Mouse (Mus musculus) layer of hippocampus, adult 9-10 months (tissue): Measurements from ENCODE around the gene Gm20538.

Experiments used
- DNase-seq: peaks from one replicate; pipeline ENCODE4 v3.0.0; 2022; ENCODE audit warnings: low spot score

Gm20538 gene

DNA sequence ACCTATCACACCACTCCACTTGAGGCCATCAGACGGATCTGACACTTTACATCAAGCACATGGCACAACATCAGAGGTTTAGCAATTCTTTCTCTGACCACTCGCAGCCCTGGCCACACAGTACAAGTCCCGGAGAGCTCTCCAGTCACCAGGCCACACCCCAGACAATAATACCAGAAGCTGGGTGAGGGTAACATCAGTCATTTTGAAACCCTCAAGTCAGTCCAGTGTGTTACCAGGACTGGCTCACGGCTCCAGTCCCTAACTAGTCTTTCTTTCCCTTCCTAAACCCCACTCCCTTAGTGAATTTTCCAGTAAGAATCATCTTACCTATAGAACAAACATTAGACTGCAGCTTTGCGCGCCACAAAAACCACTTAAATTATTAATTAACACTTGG, 22.6 kb downstream of the Gm20538 start:
- DNase-seq = no peak

DNA sequence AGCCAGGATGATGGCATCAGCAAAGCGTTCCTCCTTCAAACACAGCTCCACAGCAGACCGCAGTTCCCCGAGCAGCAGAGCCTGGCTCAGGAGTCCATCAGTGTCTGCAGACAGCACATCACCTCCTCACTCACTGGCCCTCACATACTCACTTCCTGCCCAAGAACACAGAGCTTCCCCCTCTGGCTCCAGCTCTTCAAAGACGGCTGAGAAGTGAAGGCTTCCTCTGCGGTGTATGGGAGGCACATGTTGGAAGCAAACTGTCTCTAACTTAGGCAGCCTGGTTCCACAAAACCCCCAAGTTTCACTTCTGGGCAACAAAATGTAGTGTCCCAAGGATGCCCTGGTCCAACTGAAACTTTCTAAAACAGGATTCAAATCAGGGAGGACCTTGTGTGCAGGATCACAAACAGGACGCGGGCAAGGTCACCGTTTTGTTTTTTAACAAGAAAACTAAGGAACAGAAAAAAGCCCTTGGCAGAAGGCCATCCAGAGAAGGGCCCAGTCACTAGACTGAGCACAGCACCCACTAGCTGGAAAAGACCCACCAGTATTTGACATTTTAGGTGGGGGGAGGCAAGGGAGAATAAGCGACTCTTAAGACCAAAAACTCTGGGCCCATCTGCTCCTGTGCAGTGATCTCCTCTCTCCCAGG, 27.0 kb downstream of the Gm20538 start:
- DNase-seq = no peak

DNA sequence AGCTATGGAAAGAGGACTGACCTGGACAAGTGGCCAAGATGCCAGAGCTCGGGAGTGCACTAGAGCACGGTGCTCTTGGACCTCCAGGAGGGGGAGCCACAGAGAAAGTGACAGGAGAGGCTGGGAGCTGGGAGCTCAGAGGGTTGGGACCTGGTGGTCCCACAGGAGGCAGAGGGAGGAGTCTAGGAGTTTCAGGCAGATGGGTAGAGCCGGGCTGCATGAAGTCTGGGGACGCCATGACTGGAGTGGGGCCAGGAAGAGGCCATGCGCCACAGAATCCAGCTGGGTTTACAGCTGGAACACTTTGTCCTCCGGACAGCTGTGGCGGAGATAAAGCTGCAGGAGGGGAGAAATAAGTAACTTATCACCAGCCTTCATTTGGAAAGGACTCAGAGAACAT, 33.5 kb downstream of the Gm20538 start:
- DNase-seq = no peak

DNA sequence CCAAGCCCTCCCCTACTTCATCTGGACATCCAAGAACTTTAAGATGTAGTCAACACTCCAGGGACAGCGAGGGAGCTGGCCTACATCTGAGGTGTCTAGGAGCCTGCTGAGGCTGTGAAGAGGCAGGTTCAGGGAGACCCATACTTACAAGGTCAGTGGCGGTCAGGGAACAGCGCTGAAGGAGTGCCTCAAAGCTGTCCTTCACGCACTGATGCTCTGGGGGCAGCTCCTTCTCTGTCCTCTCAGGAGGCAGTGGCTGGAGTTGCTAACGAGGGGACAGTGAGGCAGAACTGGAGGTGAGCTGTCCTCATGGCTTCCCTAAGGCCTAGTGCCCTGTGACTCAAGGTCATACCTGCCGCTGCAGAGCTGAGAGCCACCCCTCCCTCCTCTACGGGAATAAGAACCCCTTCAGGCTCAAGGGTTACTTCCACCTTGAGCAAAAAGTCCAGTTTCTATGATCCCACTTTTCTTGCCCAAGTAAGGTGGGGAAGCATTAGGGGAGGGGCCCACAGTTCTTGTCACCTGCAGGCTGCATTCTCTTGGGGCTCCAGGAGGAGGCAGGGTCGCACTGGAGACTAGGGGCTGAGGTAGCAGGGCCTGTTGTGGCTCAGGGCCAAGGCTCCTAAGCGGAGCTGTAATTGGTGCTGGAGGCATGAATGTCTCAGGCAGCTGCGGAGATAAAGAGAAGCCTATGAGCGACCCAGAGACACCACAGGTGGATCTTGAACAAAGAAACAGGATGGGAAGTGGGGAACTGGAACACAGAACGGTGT, 34.4 kb downstream of the Gm20538 start:
- no peak for DNase-seq

DNA sequence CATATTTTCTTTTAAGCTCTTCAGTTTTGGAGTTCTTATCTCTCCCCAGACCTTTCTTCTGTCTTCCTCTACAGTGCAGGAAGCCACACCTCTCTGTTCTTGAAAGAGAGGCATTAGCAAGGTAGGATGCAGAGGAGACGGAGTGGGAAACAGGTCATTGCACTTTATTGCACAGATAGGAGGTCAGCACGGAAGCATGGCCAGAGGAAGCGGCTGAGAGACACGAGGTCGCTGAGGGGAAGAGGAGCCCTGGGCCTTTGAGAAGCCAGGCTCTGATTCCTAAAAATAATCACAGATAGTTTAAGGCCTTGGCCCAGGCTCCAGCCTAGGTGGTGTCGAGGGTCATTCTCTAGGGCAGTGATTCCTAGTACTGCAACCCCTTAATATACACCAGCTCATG, 36.9 kb downstream of the Gm20538 start:
- DNase-seq = no peak

DNA sequence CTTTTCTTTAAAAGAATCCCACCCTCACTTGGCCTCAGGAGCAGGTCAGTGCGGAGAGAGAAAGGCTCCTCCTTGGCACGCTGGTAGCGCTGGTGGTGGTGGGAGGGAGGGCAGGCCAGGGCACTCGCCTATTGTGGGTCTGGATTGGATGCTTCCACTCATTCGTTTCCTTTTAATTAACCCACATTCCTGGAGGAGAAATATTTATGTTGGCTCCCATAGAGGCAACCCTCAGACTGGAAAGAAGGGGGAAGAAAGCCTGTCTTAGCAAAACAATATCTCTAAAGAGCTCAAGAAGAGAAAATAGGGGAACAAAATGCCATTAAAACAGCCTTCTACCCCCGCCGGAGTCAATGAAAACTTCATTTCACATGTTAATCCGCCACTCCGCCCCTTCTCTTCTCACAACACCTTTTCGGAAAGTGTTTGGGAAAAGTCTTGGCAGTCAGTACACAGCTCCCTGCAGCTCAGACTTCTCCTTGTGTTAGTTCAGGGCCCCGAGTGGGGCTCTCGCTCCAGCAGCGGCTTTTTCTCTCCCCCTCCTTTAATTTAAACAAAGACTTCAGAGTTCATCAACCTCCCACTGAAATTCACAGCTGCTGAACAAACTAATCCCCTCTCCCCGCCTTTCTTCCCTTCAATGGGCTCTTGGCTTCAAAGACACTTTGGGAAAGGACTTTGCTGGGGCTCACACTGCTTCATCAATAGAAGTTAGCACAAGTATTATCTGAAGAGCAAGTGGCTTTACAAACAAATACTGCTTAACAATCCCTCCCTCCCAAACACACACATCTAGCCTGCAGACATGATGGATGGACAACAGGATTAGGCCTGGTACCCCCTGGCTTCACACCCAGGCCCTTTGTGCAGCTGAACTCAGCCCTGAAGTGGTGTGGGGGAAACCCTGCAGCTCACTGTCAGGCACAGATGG, 37.8 kb downstream of the Gm20538 start:
- DNase-seq = no peak

DNA sequence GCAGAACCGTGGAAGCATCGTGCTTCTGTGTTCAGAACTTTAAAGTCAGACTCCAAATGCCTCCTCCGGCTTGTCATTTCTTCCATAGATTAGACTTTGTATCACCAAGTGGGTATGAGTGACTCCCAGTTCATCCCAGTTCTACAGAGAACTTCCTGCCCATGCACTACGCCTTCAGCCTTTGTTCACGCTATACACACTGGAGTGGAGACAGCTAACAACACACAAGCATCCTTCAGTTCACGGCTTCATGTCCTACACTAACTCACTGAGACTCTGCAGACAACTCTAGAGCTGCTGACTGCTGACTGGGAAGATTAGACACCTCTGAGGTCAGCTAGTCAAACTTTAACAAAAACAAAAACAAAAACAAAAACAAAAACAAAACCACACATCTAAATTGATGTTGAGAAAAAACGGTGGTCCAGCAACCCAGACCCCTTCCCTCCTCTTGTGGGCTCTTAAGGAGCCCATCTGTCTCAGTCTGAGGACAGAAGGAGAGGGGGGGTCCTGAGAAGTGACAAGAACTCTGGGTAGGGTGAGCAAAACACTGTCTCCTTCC, 38.6 kb downstream of the Gm20538 start:
- DNase-seq = no peak

DNA sequence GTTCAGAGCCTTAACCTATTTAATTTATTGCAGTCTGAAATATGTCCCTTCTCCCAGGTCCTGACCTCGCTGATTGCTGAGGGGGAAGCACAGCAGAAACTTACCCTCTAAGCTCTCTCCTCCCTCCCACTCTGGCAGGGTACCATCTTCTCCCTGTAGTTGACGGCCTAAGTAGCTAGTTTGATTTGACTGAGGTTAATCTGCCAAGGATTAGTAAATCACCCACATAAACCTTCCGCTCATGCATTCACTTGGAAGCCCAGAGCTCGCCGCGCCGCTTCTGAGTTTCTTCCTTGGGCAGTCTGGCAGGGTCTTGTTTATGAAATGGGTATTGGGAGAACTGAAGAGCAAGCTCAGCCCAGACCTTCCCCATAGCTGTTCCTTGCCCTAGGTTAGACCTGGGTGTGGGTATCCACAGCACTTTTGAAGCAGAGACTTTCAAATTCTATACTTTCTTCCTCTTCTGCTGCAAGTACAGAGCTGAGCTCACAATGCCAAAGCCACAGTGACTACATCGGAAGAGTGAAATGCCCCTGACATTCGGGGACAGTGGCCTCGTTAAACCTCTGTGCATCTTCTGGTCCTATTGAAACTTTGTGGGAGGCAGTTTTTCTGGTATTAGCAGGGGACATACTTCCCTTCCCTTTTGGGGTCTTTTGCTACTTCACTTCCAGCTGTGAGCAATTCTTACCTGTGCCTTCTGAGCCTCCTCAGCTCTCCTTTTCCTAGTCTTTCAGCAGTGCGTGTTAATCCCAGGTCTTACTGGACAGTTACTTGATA, 39.4 kb downstream of the Gm20538 start:
- no peak for DNase-seq

DNA sequence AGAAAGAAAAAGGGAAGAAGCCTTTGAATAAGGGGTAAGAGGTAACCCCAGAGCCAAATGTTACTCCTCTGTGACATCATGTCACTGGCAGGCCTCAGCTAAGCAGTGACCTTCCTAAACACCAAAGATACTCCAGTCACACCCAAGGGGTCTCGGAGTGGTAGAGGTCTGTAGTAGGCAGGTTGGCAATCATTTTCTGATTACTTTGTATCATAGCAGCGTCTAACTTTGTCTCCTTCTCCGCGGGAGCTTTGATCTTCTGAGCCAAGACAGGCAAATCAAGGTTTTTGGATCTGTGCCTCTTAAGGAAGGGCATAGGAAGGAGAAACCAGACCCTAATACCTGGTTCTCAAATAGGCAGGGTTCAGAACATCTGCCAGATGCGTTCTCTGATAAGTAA, 40.0 kb downstream of the Gm20538 start:
- no peak for DNase-seq

DNA sequence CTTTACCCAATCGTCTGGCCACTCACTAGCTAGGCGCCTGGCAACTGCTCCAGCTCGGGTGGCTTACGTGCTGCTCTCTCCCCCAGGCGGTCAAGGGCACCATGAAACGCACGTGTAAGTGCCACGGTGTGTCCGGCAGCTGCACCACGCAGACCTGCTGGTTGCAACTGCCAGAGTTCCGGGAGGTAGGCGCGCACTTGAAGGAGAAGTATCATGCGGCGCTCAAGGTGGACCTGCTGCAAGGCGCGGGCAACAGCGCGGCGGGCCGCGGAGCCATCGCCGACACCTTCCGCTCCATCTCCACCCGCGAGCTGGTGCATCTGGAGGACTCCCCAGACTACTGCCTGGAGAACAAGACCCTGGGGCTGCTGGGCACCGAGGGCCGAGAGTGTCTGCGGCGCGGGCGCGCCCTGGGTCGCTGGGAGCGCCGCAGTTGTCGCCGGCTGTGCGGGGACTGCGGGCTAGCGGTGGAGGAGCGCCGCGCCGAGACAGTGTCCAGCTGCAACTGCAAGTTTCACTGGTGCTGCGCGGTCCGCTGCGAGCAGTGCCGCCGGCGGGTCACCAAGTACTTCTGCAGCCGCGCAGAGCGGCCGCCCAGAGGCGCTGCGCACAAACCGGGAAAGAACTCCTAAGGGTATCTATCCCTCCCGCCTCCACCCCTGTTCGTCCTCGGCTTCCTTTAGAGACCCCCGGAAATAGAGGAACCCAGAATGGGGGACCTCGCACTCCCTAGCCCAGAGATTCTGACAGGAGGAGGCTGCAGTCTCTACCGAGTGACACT, 41.0 kb downstream of the Gm20538 start:
- no peak for DNase-seq

DNA sequence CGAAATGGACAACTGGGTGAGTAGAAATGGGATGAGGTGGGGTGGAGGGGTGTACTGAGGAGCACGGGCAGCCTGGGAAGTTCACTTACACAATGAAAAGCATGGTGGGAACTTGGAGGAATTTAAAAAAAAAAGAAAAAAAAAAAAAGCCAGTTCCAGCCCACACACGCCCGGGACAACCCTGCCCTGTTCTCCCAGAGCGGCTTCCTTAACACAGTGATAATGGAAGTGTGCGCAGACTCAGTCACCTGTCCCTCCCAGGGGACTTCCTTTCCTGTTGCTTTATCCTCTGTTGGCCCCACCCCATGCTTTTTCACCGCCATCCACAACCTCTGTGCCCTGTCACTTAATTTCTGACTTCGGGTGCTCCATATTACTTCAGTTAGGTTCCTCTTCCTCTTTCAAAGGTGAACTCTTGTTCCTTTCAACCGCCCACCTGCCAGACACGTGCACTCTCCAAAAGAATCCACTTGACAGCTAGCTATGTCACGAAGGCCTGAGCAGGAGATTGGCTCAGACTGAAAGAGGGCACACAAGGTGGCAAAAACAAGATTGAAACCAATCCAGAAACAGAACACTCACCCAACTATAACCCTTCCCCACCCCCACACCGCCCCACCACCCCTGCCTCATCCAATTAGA, 42.0 kb downstream of the Gm20538 start:
- DNase-seq = no peak

DNA sequence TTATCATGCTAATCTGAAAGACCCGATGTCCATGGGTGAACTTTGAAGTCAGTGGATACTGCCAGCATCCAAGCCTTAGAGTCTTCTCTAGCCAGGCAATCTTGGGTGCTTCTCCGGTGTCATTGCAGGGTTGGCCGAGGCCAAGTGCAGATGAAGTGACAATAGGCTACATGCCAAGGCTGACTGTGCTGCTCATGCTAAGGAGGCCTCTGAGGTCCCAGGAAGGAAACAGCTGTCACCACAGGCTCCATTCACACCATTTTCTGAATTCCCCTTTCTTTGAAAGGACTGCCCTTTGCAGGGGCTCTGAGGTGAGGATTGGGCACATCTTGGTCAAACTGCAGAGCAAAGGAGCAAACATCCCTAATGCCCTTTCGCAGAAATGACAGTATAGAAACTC, 49.9 kb downstream of the Gm20538 start:
- DNase-seq = no peak

DNA sequence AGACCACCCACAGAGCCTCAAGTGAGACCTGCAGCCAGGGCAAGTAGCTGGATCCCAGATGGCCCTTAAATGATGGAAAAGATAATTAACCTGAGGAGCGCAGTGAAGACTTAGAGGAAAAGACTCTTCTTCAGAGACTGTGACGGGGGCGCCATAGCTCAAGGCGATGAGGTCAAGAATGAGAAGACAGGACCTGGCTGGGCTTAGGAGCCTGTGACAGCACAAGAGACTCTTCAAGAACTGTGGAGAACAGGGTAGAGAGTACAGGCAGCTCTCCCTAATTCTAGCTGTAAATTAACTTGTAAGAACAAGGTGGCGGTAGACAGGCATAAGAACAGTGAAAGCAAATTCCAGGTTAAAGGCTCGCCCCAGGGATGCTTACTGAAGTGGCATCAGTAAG, 50.7 kb downstream of the Gm20538 start:
- no peak for DNase-seq

DNA sequence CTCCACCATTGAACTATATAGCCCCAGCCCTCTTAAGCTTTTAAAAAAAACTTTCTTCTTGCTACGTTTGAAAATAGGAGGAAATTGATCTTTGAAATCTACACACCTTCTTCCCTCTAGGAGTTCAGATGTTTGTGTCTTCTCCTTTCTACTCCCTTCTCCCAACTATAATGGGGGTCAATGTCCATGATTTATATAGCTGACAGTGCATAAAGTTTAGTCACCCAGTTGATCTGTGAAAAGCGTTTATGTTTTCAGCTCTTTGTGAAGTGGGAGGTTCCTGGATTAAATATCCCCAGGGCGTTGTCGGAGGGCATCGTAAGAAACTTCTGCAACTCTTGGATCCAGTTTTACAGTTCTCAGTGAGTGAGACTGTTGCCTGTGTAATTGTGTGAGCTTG, 52.4 kb downstream of the Gm20538 start:
- no peak for DNase-seq

DNA sequence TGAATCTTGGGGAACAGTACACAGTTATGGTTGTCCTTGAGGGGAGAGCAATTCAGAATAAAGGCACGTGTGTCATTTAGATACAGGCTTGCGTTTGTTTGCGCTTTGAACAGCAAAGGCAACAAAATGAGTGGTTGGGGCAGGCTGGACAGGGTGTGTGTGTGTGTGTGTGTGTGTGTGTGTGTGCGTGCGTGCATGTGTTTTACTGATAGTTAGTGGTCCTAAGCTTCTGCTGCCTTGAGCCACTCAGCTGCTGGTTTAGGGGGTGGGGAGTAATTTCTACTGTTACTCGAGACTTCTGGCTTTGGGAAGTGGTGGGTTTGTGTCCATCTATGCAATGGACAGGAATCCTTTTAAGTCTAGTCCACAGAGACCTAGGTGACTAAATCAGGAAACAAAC, 53.7 kb downstream of the Gm20538 start:
- DNase-seq = no peak

DNA sequence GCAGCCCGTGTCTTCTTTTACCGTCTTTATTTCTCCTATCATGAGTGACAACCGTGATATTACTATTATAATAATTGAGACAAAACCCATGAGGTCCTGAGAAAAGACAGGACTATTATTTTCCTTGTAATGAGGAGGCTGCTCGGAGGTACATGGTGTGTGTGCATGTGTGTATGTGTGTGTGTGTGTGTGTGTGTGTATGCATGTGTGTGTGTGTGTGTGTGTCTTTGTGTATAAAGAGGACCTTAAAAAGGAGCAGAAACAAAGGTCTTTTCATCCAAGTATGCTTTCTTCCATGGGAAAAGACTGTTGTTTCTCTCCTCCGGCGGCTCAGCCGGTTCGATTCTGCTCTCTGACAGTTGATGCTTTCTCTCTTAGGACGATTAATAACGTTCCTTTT, 55.7 kb downstream of the Gm20538 start:
- DNase-seq = no peak

DNA sequence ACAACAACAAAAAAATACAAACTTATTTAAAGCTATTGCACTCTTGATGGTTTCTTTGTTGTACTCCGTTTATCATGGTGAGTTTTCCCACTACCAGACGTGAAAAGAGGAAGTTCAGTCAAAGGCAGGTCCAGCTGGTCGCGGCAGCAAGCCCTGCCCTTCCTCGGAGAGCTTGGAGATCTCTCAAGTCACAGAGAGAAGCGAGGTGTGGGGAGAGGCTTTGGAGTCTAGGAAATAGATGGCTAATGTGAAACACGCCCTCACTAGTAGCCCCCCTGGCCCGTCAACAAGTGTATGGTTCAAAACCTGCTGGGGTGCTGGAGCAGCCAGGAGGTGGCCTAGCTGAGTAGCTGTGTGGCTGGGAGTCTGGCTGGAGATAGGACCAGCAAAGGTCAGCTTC, 56.1 kb downstream of the Gm20538 start:
- DNase-seq = no peak
